Mouse (Mus musculus) testis, adult 2 months (tissue): Measurements from ENCODE around the gene Fyttd1.

Experiments used
- CTCF ChIP-seq: fragments of 200-500 bp; IDR thresholded peaks from 2 replicates; pipeline ENCODE4 v1.5.1; 2012; ENCODE audit warnings: low read depth, mild to moderate bottlenecking, inconsistent platforms, low read length, moderate library complexity; ENCODE audit not compliant: control insufficient read depth, insufficient read depth, insufficient replicate concordance
- POLR2A ChIP-seq: fragments of 200-500 bp; IDR thresholded peaks from 2 replicates; pipeline ENCODE4 v1.6.1; 2012; ENCODE audit warnings: low read depth, mild to moderate bottlenecking, inconsistent platforms, low read length, moderate library complexity; ENCODE audit not compliant: control insufficient read depth

GRCm38 (mm10) chr16:32861813-32862385 is 15.4 kb upstream of the Fyttd1 start:
- TF ChIP-seq CTCF (no peak), POLR2A (no peak)
